Mouse (Mus musculus): ENCODE results near the gene Gm12888. TPM values are rescaled to one million over a fixed set of nuclear protein-coding genes. Genes with fewer than 3 reads are reported as not detected.
"Not testable (repeated sequence)": the region's sequence is repeated elsewhere in the genome, so short reads cannot be mapped to it uniquely, and the experiment has no call there.

Gene Gm12888
- total RNA-seq (2017): 0.49 TPM in 1 of 2 replicates, not detected in the other

DNA sequence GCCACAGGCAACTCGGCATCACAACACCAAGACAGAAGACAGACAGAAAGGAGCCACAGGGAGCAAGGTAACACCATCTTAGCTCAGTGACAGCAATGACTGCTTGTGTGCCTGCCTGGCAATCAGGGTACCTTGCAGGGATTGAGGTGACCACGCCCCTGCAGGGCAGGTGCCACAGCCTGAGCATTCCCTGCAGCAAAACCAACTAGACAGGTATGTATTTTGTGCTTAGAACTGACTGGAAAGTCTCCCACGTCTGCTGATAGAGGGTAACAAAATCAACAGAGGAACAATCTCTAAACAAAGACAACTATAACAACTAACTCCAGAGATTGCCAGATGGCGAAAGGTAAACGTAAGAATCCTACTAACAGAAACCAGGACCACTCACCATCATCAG lies at the start of gene Gm12888:
Gm12888 (minus strand) TSS at position 101 of the 400 bp plus-strand sequence.
- ATAC-seq (ENCODE audit: extremely low read depth, insufficient number of reproducible peaks, low FRiP score, poor library complexity, severe bottlenecking): not testable (repeated sequence)

Other genes starting within 250 kb of the Gm12888 start
- 25.0 and 25.9 TPM in 2 replicates for gene Zmpste24, start 226.7 kb downstream of the Gm12888 start, total RNA-seq (2017)
- gene Tmco2, start 215.7 kb downstream of the Gm12888 start, total RNA-seq (2017): not detected in 2 replicates
- gene Rlf, start 109.8 kb downstream of the Gm12888 start, total RNA-seq (2017): 127 and 138 TPM in 2 replicates
- not detected in 2 replicates for gene Gm12886, start 98.2 kb upstream of the Gm12888 start, total RNA-seq (2017)